Mouse (Mus musculus): ENCODE data around the gene Cpm. TPM values are rescaled to one million over a fixed set of nuclear protein-coding genes. Genes with fewer than 3 reads are reported as not detected.

The Cpm gene
- total RNA-seq, 1 experiment: 4.8 TPM

- H3K9me3 ChIP-seq (ENCODE audit: control insufficient read depth, insufficient read depth, low read depth, low read length): no peaks in the 10 kb centered on the region
- no peaks in the 10 kb centered on the region for H3K4me1 ChIP-seq (ENCODE audit: control insufficient read depth in 2 of 2, insufficient read depth in 2 of 2, low read length in 2 of 2, poor library complexity in 1 of 2)
- H3K36me3 ChIP-seq (ENCODE audit: control insufficient read depth, insufficient read depth, low read length, poor library complexity, severe bottlenecking): no peaks in the 10 kb centered on the region
- no peak overlapping the region for H3K9ac ChIP-seq (ENCODE audit: insufficient read depth, low read depth, low read length, poor library complexity, severe bottlenecking)
- TF ChIP-seq MAFK (IDR thresholded peaks at IDR 0.05; ENCODE audit: insufficient read depth, low read depth, low read length): no peak
- TF ChIP-seq ZNF384 (IDR thresholded peaks at IDR 0.05; ENCODE audit: low read depth, low read length): no peak
- no peak for TF ChIP-seq HCFC1 (IDR thresholded peaks at IDR 0.05; ENCODE audit: borderline replicate concordance, insufficient read depth, low read length)
- TF ChIP-seq ZC3H11A (IDR thresholded peaks at IDR 0.05; ENCODE audit: borderline replicate concordance, low read depth, low read length): no peak
- no peak overlapping the region for H3K27ac ChIP-seq (ENCODE audit: insufficient read depth, low read depth, low read length, poor library complexity, severe bottlenecking)
- in situ Hi-C loops (cut with MboI; ENCODE audit: low sequenced_read_pairs in 2 of 2, unreplicated experiment in 2 of 2): no loop called here
- no peak for DNase-seq (ENCODE audit: low read depth, low spot score)
- H3K4me3 ChIP-seq (ENCODE audit: insufficient read depth in 1 of 2, low read depth in 1 of 2, low read length in 2 of 2, poor library complexity in 1 of 2, severe bottlenecking in 1 of 2): no peak overlapping the region
Observed at GRCm38 (mm10) chr10:117634323-117635030, 5.2 kb downstream of the Cpm start.

GRCm38 (mm10) chr10:117635078-117635771 lies 5.9 kb downstream of the Cpm start:
- Histone ChIP-seq H3K4me1 (ENCODE audit: control insufficient read depth in 2 of 2, insufficient read depth in 2 of 2, low read length in 2 of 2, poor library complexity in 1 of 2) (0 out of 4 replicates have a peak, but pooled peaks cover 0 to 2% of the 10 kb centered on the region in 2 experiments), H3K27ac (ENCODE audit: insufficient read depth, low read depth, low read length, poor library complexity, severe bottlenecking) (no peak overlapping the region), H3K9ac (ENCODE audit: insufficient read depth, low read depth, low read length, poor library complexity, severe bottlenecking) (no peak overlapping the region), H3K9me3 (ENCODE audit: control insufficient read depth, insufficient read depth, low read depth, low read length) (no peaks in the 10 kb centered on the region), H3K4me3 (ENCODE audit: insufficient read depth in 1 of 2, low read depth in 1 of 2, low read length in 2 of 2, poor library complexity in 1 of 2, severe bottlenecking in 1 of 2) (no peak overlapping the region), H3K36me3 (ENCODE audit: control insufficient read depth, insufficient read depth, low read length, poor library complexity, severe bottlenecking) (no peaks in the 10 kb centered on the region)
- TF ChIP-seq MAFK (IDR thresholded peaks at IDR 0.05; ENCODE audit: insufficient read depth, low read depth, low read length): no peak
- no peak for TF ChIP-seq HCFC1 (IDR thresholded peaks at IDR 0.05; ENCODE audit: borderline replicate concordance, insufficient read depth, low read length)
- no peak for TF ChIP-seq CHD2 (IDR thresholded peaks at IDR 0.05; ENCODE audit: low read depth, low read length)
- TF ChIP-seq ZNF384 (IDR thresholded peaks at IDR 0.05; ENCODE audit: low read depth, low read length): no peak
- no peak for TF ChIP-seq ZC3H11A (IDR thresholded peaks at IDR 0.05; ENCODE audit: borderline replicate concordance, low read depth, low read length)
- DNase-seq (ENCODE audit: low read depth, low spot score): no peak
- in situ Hi-C loops (cut with MboI; ENCODE audit: low sequenced_read_pairs in 2 of 2, unreplicated experiment in 2 of 2): no loop called here

GRCm38 (mm10) chr10:117635823-117636589 lies 6.7 kb downstream of the Cpm start:
- Histone ChIP-seq H3K4me1 (ENCODE audit: control insufficient read depth in 2 of 2, insufficient read depth in 2 of 2, low read length in 2 of 2, poor library complexity in 1 of 2) (0 out of 4 replicates have a peak, but pooled peaks cover 0 to 2% of the 10 kb centered on the region in 2 experiments), H3K4me3 (ENCODE audit: insufficient read depth in 1 of 2, low read depth in 1 of 2, low read length in 2 of 2, poor library complexity in 1 of 2, severe bottlenecking in 1 of 2) (no peak overlapping the region), H3K9ac (ENCODE audit: insufficient read depth, low read depth, low read length, poor library complexity, severe bottlenecking) (no peak overlapping the region), H3K9me3 (ENCODE audit: control insufficient read depth, insufficient read depth, low read depth, low read length) (no peaks in the 10 kb centered on the region), H3K27ac (ENCODE audit: insufficient read depth, low read depth, low read length, poor library complexity, severe bottlenecking) (no peak overlapping the region), H3K36me3 (ENCODE audit: control insufficient read depth, insufficient read depth, low read length, poor library complexity, severe bottlenecking) (no peaks in the 10 kb centered on the region)
- in situ Hi-C loops (cut with MboI; ENCODE audit: low sequenced_read_pairs in 2 of 2, unreplicated experiment in 2 of 2): no loop called here
- TF ChIP-seq CHD2 (IDR thresholded peaks at IDR 0.05; ENCODE audit: low read depth, low read length) (no peak), MAFK (IDR thresholded peaks at IDR 0.05; ENCODE audit: insufficient read depth, low read depth, low read length) (no peak), HCFC1 (IDR thresholded peaks at IDR 0.05; ENCODE audit: borderline replicate concordance, insufficient read depth, low read length) (no peak), ZC3H11A (IDR thresholded peaks at IDR 0.05; ENCODE audit: borderline replicate concordance, low read depth, low read length) (no peak), ZNF384 (IDR thresholded peaks at IDR 0.05; ENCODE audit: low read depth, low read length) (no peak)
- no peak for DNase-seq (ENCODE audit: low read depth, low spot score)

- Histone ChIP-seq H3K27ac (ENCODE audit: insufficient read depth, low read depth, low read length, poor library complexity, severe bottlenecking) (no peak overlapping the region), H3K36me3 (ENCODE audit: control insufficient read depth, insufficient read depth, low read length, poor library complexity, severe bottlenecking) (no peaks in the 10 kb centered on the region), H3K4me1 (ENCODE audit: control insufficient read depth in 2 of 2, insufficient read depth in 2 of 2, low read length in 2 of 2, poor library complexity in 1 of 2) (0 out of 4 replicates have a peak, but pooled peaks cover 2% of the 10 kb centered on the region in 2 experiments), H3K9me3 (ENCODE audit: control insufficient read depth, insufficient read depth, low read depth, low read length) (no peaks in the 10 kb centered on the region), H3K9ac (ENCODE audit: insufficient read depth, low read depth, low read length, poor library complexity, severe bottlenecking) (no peak overlapping the region), H3K4me3 (ENCODE audit: insufficient read depth in 1 of 2, low read depth in 1 of 2, low read length in 2 of 2, poor library complexity in 1 of 2, severe bottlenecking in 1 of 2) (no peak overlapping the region)
- no peak for DNase-seq (ENCODE audit: low read depth, low spot score)
- TF ChIP-seq CHD2 (IDR thresholded peaks at IDR 0.05; ENCODE audit: low read depth, low read length) (no peak), HCFC1 (IDR thresholded peaks at IDR 0.05; ENCODE audit: borderline replicate concordance, insufficient read depth, low read length) (no peak), ZC3H11A (IDR thresholded peaks at IDR 0.05; ENCODE audit: borderline replicate concordance, low read depth, low read length) (no peak), ZNF384 (IDR thresholded peaks at IDR 0.05; ENCODE audit: low read depth, low read length) (no peak), MAFK (IDR thresholded peaks at IDR 0.05; ENCODE audit: insufficient read depth, low read depth, low read length) (no peak)
- in situ Hi-C loops (cut with MboI; ENCODE audit: low sequenced_read_pairs in 2 of 2, unreplicated experiment in 2 of 2): no loop called here
Observed at GRCm38 (mm10) chr10:117637062-117637744, 7.9 kb downstream of the Cpm start.
